Mouse (Mus musculus): ENCODE results near the gene Acss2.

DNA sequence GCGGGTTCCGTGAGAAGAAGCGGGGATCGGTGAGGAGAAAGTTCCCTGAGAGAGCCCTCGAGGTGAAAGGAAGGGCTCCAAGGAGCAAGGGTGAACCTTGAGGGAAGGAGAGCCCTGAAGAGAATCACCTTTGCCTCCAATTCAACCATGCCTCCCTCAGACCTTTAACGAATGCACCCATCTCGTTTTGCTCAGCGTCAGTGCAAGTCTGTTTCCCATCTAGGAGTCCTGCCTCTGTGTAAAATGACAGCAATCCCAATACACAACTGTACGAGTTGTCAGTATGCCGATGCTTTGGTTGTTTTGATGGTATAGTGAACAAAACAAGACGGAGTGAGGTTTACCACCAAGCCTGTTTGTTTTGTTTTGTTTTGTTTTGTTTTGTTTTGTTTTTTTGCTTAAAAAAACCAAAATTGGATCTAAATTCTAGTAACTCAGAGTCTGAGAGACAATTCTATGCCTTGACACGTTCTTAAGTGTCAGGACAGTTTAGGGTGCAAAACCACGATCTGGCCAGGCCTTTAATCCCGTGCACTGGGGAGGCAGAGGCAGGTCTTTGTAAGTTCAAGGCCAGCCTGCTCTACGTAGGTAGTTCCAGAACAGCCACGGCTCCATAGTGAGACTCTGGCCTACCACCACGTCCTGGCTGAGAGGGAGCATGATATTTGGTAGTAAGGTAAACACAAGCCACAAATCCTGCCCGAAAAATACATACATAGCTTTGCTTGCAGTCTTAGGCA, 953 bp downstream of the Acss2 start:
- TF ChIP-seq POLR2A (IDR thresholded peaks at IDR 0.05; ENCODE audit: control insufficient read depth, low read depth, low read length): no peak
- no peak for TF ChIP-seq CTCF (IDR thresholded peaks at IDR 0.05; ENCODE audit: control insufficient read depth, insufficient read depth, insufficient replicate concordance, low read depth, low read length)
